Mouse (Mus musculus) MEL (cell line): ENCODE data around the gene Exph5. TPM values are rescaled to one million over a fixed set of nuclear protein-coding genes. Genes with fewer than 3 reads are reported as not detected.

ENCODE experiments used
- DNase-seq: peaks from one replicate; pipeline ENCODE4 v3.0.0; 2011; ENCODE audit warnings: low read depth, low spot score
- H3K27ac ChIP-seq: 2 replicates; pipeline ENCODE4 v1.5.1; 2012; ENCODE audit warnings: low read depth, mild to moderate bottlenecking, control low read depth, low read length, moderate library complexity; ENCODE audit not compliant: control insufficient read depth
- H3K27me3 ChIP-seq, 2 experiments: fragments of 150-350 bp in 1 of 2; sonication (generic) in 1 of 2; 2 replicates each; pipeline ENCODE4 v1.6.1; 2012; ENCODE audit warnings: low read length in 2 of 2, mild to moderate bottlenecking in 2 of 2, improper control_type of control experiment in 1 of 2, moderate library complexity in 1 of 2; ENCODE audit not compliant: insufficient read depth in 2 of 2, control insufficient read depth in 1 of 2
- H3K36me3 ChIP-seq, 2 experiments: 2 replicates each; pipeline ENCODE4 v1.6.1; 2012 to 2014; ENCODE audit warnings: low read length in 2 of 2, improper control_type of control experiment in 1 of 2, inconsistent platforms in 1 of 2, mild to moderate bottlenecking in 1 of 2; ENCODE audit not compliant: insufficient read depth in 2 of 2, control insufficient read depth in 1 of 2
- H3K4me1 ChIP-seq, 2 experiments: fragments of 150-350 bp in 1 of 2; sonication (generic) in 1 of 2; 2 replicates each; pipeline ENCODE4 v1.6.1; 2012; ENCODE audit warnings: low read length in 2 of 2, improper control_type of control experiment in 1 of 2, mild to moderate bottlenecking in 1 of 2; ENCODE audit not compliant: insufficient read depth in 2 of 2, control insufficient read depth in 1 of 2
- H3K4me3 ChIP-seq, 2 experiments: fragments of 150-350 bp in 1 of 2; sonication (generic) in 1 of 2; 2 replicates each; pipeline ENCODE4 v1.5.1; 2012; ENCODE audit warnings: low read depth in 2 of 2, low read length in 2 of 2, mild to moderate bottlenecking in 2 of 2, moderate library complexity in 2 of 2, control low read depth in 1 of 2, improper control_type of control experiment in 1 of 2; ENCODE audit not compliant: control insufficient read depth in 1 of 2, insufficient read depth in 1 of 2
- H3K79me2 ChIP-seq: 2 replicates; pipeline ENCODE4 v1.6.1; 2012; ENCODE audit warnings: mild to moderate bottlenecking, low read length, moderate library complexity; ENCODE audit not compliant: control insufficient read depth, poor library complexity, insufficient read depth
- H3K9ac ChIP-seq: 2 replicates; pipeline ENCODE4 v1.6.1; 2012; ENCODE audit warnings: low read depth, mild to moderate bottlenecking, control low read depth, low read length, moderate library complexity; ENCODE audit not compliant: control insufficient read depth, poor library complexity, severe bottlenecking
- H3K9me3 ChIP-seq: fragments of 150-350 bp; sonication (generic); replicated peaks from 2 replicates; pipeline ENCODE4 v1.6.1; 2012; ENCODE audit warnings: mild to moderate bottlenecking, low read length, improper control_type of control experiment, moderate library complexity; ENCODE audit not compliant: insufficient read depth
- BHLHE40 ChIP-seq: IDR thresholded peaks from 2 replicates; pipeline ENCODE4 v1.6.1; 2012; ENCODE audit warnings: low read depth, mild to moderate bottlenecking, inconsistent platforms, low read length, improper control_type of control experiment, borderline replicate concordance
- CTCF ChIP-seq, 3 experiments: IDR thresholded peaks in 2 of 3; conservative IDR thresholded peaks in 1 of 3; 2 replicates each; pipeline ENCODE4 v1.5.1; 2011 to 2012; ENCODE audit warnings: low read length in 3 of 3, low read depth in 2 of 3, mild to moderate bottlenecking in 2 of 3, improper control_type of control experiment in 1 of 3, inconsistent platforms in 1 of 3, mixed read lengths in 1 of 3, moderate library complexity in 1 of 3; ENCODE audit not compliant: control insufficient read depth in 1 of 3, insufficient read depth in 1 of 3, poor library complexity in 1 of 3, severe bottlenecking in 1 of 3
- E2F4 ChIP-seq: IDR thresholded peaks from 2 replicates; pipeline ENCODE4 v1.6.1; 2011; ENCODE audit warnings: low read depth, low read length, improper control_type of control experiment, borderline replicate concordance
- ELF1 ChIP-seq: IDR thresholded peaks from 2 replicates; pipeline ENCODE4 v1.6.1; 2014; ENCODE audit warnings: low read depth, mild to moderate bottlenecking, inconsistent platforms, low read length, improper control_type of control experiment, moderate library complexity
- EP300 ChIP-seq, 2 experiments: IDR thresholded peaks; 2 replicates each; pipeline ENCODE4 v1.6.1; 2011; ENCODE audit warnings: improper control_type of control experiment in 2 of 2, low read length in 2 of 2, low read depth in 1 of 2, mild to moderate bottlenecking in 1 of 2
- ETS1 ChIP-seq: IDR thresholded peaks from 2 replicates; pipeline ENCODE4 v1.6.1; 2012; ENCODE audit warnings: low read depth, mild to moderate bottlenecking, inconsistent platforms, low read length, improper control_type of control experiment, moderate library complexity
- HCFC1 ChIP-seq: IDR thresholded peaks from 2 replicates; pipeline ENCODE4 v1.6.1; 2012; ENCODE audit warnings: low read depth, mild to moderate bottlenecking, inconsistent platforms, low read length, improper control_type of control experiment, moderate library complexity
- KAT2A ChIP-seq: conservative IDR thresholded peaks from 2 replicates; pipeline ENCODE4 v1.6.1; 2012; ENCODE audit warnings: low read depth, low read length, improper control_type of control experiment, inconsistent platforms
- MAFK ChIP-seq: IDR thresholded peaks from 2 replicates; pipeline ENCODE4 v1.6.1; 2011; ENCODE audit warnings: low read depth, mild to moderate bottlenecking, low read length, improper control_type of control experiment, borderline replicate concordance
- MEF2A ChIP-seq: IDR thresholded peaks from 2 replicates; pipeline ENCODE4 v1.6.1; 2014; ENCODE audit warnings: low read depth, mild to moderate bottlenecking, inconsistent platforms, low read length, improper control_type of control experiment; ENCODE audit not compliant: poor library complexity, insufficient replicate concordance, severe bottlenecking; ENCODE audit errors: extremely low read depth
- MXI1 ChIP-seq: IDR thresholded peaks from 2 replicates; pipeline ENCODE4 v1.6.1; 2011; ENCODE audit warnings: mild to moderate bottlenecking, low read depth, low read length, improper control_type of control experiment
- MYB ChIP-seq: IDR thresholded peaks from 2 replicates; pipeline ENCODE4 v1.6.1; 2011; ENCODE audit warnings: mild to moderate bottlenecking, low read depth, low read length, improper control_type of control experiment
- MYC ChIP-seq: IDR thresholded peaks from 2 replicates; pipeline ENCODE4 v1.6.1; 2011; ENCODE audit warnings: low read depth, mild to moderate bottlenecking, low read length, improper control_type of control experiment, moderate library complexity
- POLR2A ChIP-seq, 2 experiments: IDR thresholded peaks; 2 replicates each; pipeline ENCODE4 v1.6.1; 2011 to 2012; ENCODE audit warnings: low read length in 2 of 2, mild to moderate bottlenecking in 2 of 2, control low read depth in 1 of 2, improper control_type of control experiment in 1 of 2, low read depth in 1 of 2, moderate library complexity in 1 of 2; ENCODE audit not compliant: control insufficient read depth in 1 of 2, insufficient read depth in 1 of 2, poor library complexity in 1 of 2
- RAD21 ChIP-seq: IDR thresholded peaks from 2 replicates; pipeline ENCODE4 v1.6.1; 2011; ENCODE audit warnings: mild to moderate bottlenecking, low read depth, low read length, improper control_type of control experiment
- TAL1 ChIP-seq: IDR thresholded peaks from 2 replicates; pipeline ENCODE4 v1.6.1; 2012; ENCODE audit warnings: mild to moderate bottlenecking, inconsistent platforms, low read length, moderate library complexity, mixed read lengths
- TCF12 ChIP-seq: IDR thresholded peaks from 2 replicates; pipeline ENCODE4 v1.6.1; 2014; ENCODE audit warnings: low read depth, mild to moderate bottlenecking, inconsistent platforms, low read length, improper control_type of control experiment, moderate library complexity
- UBTF ChIP-seq: IDR thresholded peaks from 2 replicates; pipeline ENCODE4 v1.6.1; 2012; ENCODE audit warnings: low read depth, mild to moderate bottlenecking, inconsistent platforms, low read length, improper control_type of control experiment, moderate library complexity, borderline replicate concordance; ENCODE audit not compliant: insufficient read depth
- USF1 ChIP-seq: IDR thresholded peaks from 2 replicates; pipeline ENCODE4 v1.6.1; 2014; ENCODE audit warnings: low read depth, mild to moderate bottlenecking, inconsistent platforms, low read length, improper control_type of control experiment, moderate library complexity
- ZC3H11A ChIP-seq: IDR thresholded peaks from 2 replicates; pipeline ENCODE4 v1.6.1; 2012; ENCODE audit warnings: low read depth, mild to moderate bottlenecking, inconsistent platforms, low read length, improper control_type of control experiment
- ZMIZ1 ChIP-seq: IDR thresholded peaks from 2 replicates; pipeline ENCODE4 v1.6.1; 2012; ENCODE audit warnings: low read depth, mild to moderate bottlenecking, inconsistent platforms, low read length, improper control_type of control experiment, moderate library complexity
- polyA plus RNA-seq, 2 experiments: library from polyadenylated mRNA; stranded (reverse) in 1 of 2; unstranded in 1 of 2; fragments of >175 nt in 1 of 2; fragments of >200 nt in 1 of 2; gene quantifications; 2 replicates each; pipeline versions ENCODE4 v1.2.1 to v1.2.4; 2012; ENCODE audit warnings: low replicate concordance in 2 of 2, low read depth in 1 of 2; ENCODE audit not compliant: insufficient read length in 2 of 2, insufficient read depth in 1 of 2, missing spikeins in 1 of 2
- total RNA-seq: library from RNA; depleted of rRNA; stranded (reverse); fragments of 300-350 nt; gene quantifications from 2 replicates; pipeline ENCODE4 v1.2.3, GENCODE M21; 2012

The Exph5 gene
- total and polyA plus RNA-seq, 3 experiments, result not detected

- H3K4me3 ChIP-seq, result peak within 1 kb of the TSS; percentile 11 to 61; a peak in 3 of 4 replicates
- peak; percentile 11 for DNase-seq
- TF ChIP-seq BHLHE40 (no peak), KAT2A (no peak), USF1 (peak; percentile 50), POLR2A (IDR thresholded peaks at IDR 0.05; ENCODE audit: control insufficient read depth in 1 of 2, insufficient read depth in 1 of 2, low read depth in 1 of 2, low read length in 2 of 2, poor library complexity in 1 of 2) (peak in 1 of 2 experiments; percentile 39; a peak in 1 of 4 replicates), TAL1 (no peak)
- TF ChIP-seq, all 39 proteins: peak for 2
- Histone ChIP-seq H3K27ac (no peak within 1 kb of the TSS), H3K9ac (peak within 1 kb of the TSS; percentile 63), H3K9me3 (no peaks in the 10 kb centered on the region), H3K27me3 (peaks cover 4 to 7% of the 10 kb centered on the region in 2 experiments; a peak in 2 of 4 replicates), H3K36me3 (peaks cover 0 to 4% of the 10 kb centered on the region in 2 experiments; a peak in 2 of 4 replicates), H3K4me1 (peaks cover 2 to 3% of the 10 kb centered on the region in 2 experiments; a peak in 2 of 4 replicates), H3K79me2 (no peaks in the 10 kb centered on the region)
Measured at GRCm38 (mm10) chr9:53383951-53384866, 82.7 kb downstream of the Exph5 start, which contains the start of gene Kdelc2. TSS of gene Kdelc2 (plus strand) at chr9:53384025.

DNA sequence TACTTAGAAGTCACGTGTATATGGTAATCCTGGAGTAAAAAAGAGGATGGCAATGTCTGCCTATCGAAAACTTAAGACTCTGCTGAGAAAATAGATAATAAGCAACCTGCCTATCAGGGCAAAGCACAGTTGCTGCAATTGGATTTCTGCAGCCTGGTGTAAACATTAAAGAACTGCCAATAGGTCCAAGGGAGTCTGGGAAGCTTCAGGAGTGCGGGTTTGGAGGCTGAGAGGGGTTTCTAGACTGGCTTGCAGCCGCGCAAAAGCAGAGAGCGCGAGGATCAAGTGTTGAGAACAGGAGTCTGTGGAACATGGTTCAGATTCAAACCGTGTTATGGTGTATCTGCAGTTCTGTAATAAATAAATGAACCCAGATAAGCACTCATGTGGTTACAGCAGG is 83.4 kb downstream of the Exph5 start:
- no peak overlapping the region for H3K9ac ChIP-seq
- no peak overlapping the region for H3K4me3 ChIP-seq
- no peak overlapping the region for H3K27ac ChIP-seq
- H3K27me3 ChIP-seq, result peaks cover 4 to 7% of the 10 kb centered on the region in 2 experiments; a peak in 2 of 4 replicates
- no peak for DNase-seq
- H3K36me3 ChIP-seq, result peaks cover 0 to 4% of the 10 kb centered on the region in 2 experiments; a peak in 2 of 4 replicates
- H3K4me1 ChIP-seq, result peaks cover 2 to 3% of the 10 kb centered on the region in 2 experiments; a peak in 2 of 4 replicates
- H3K79me2 ChIP-seq, result no peaks in the 10 kb centered on the region
- no peak for TF ChIP-seq MYB
- H3K9me3 ChIP-seq, result no peaks in the 10 kb centered on the region

DNA sequence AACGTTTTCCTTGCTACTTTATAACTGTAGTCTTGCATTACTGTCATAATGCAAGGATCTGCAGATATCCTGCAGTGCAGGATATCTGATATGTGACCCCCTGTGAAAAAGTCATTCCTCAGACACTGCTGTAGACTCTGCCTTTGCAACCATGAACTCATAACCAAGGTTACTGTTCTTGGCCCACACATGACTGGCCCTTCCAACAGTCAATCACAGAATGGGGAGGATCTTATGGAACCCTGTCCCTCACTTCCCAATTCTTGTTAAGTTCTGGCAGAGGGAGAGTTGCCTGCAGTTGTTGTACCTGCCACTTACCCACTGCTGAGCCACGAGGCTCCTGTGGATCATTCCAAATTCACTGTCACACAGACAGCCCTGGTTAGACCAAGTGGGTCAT is 86.0 kb downstream of the Exph5 start:
- no peaks in the 10 kb centered on the region for H3K4me1 ChIP-seq

More for the DNA sequence above, 86.0 kb downstream of the Exph5 start:
- DNase-seq, result no peak
- Histone ChIP-seq H3K9me3 (no peaks in the 10 kb centered on the region), H3K4me3 (no peak overlapping the region), H3K27ac (no peak overlapping the region), H3K79me2 (no peaks in the 10 kb centered on the region), H3K27me3 (peaks cover 4 to 7% of the 10 kb centered on the region in 2 experiments; a peak in 2 of 4 replicates), H3K9ac (no peak overlapping the region), H3K36me3 (no peaks in the 10 kb centered on the region)
- no peak for TF ChIP-seq EP300 (IDR thresholded peaks at IDR 0.05; ENCODE audit: low read depth in 1 of 2, low read length in 2 of 2)
- TF ChIP-seq MYC, result no peak
- no peak for TF ChIP-seq ZC3H11A
- no peak for TF ChIP-seq MXI1
- TF ChIP-seq ETS1, result no peak
- TF ChIP-seq E2F4, result no peak
- TF ChIP-seq TCF12, result no peak
- no peak for TF ChIP-seq BHLHE40
- no peak for TF ChIP-seq MYB
- TF ChIP-seq ELF1, result no peak
- TF ChIP-seq POLR2A (IDR thresholded peaks at IDR 0.05; ENCODE audit: control insufficient read depth in 1 of 2, insufficient read depth in 1 of 2, low read depth in 1 of 2, low read length in 2 of 2, poor library complexity in 1 of 2), result no peak
- no peak for TF ChIP-seq ZMIZ1
- TF ChIP-seq USF1, result no peak
- no peak for TF ChIP-seq MEF2A
- TF ChIP-seq HCFC1, result no peak
- TF ChIP-seq UBTF, result no peak
- TF ChIP-seq TAL1, result no peak
- TF ChIP-seq MAFK, result no peak
- TF ChIP-seq RAD21, result no peak
- TF ChIP-seq CTCF (IDR thresholded peaks at IDR 0.05 in 2 of 3, conservative IDR thresholded peaks at IDR 0.05 in 1 of 3; ENCODE audit: control insufficient read depth in 1 of 3, insufficient read depth in 1 of 3, low read depth in 2 of 3, low read length in 3 of 3, poor library complexity in 1 of 3, severe bottlenecking in 1 of 3), result no peak
